Mouse (Mus musculus) liver, adult 2 months (tissue): Measurements from ENCODE around the gene Sept11. TPM values are rescaled to one million over a fixed set of nuclear protein-coding genes. Genes with fewer than 3 reads are reported as not detected.

Source experiments
- DNase-seq: peaks from one replicate; pipeline ENCODE4 v3.0.0-alpha.2; 2011; ENCODE audit warnings: low read depth, low spot score; ENCODE audit errors: extremely low read depth
- H3K27ac ChIP-seq: fragments of 200-500 bp; replicated peaks from 2 replicates; pipeline ENCODE4 v1.5.1; 2012; ENCODE audit warnings: low read depth, mild to moderate bottlenecking, control low read depth, inconsistent platforms, low read length; ENCODE audit not compliant: insufficient read depth
- H3K27me3 ChIP-seq: fragments of 200-500 bp; 2 replicates; pipeline ENCODE4 v1.6.1; 2012; ENCODE audit warnings: mild to moderate bottlenecking, moderate library complexity, low read length, inconsistent platforms; ENCODE audit not compliant: control insufficient read depth, insufficient read depth
- H3K36me3 ChIP-seq: fragments of 200-500 bp; 2 replicates; pipeline ENCODE4 v1.6.1; 2012; ENCODE audit warnings: low read length, inconsistent platforms; ENCODE audit not compliant: control insufficient read depth, insufficient read depth
- H3K4me1 ChIP-seq: fragments of 200-500 bp; 2 replicates; pipeline ENCODE4 v1.6.1; 2011; ENCODE audit warnings: low read length; ENCODE audit not compliant: control insufficient read depth, insufficient read depth
- H3K4me3 ChIP-seq: fragments of 200-500 bp; 2 replicates; pipeline ENCODE4 v1.5.1; 2011; ENCODE audit warnings: low read depth, mild to moderate bottlenecking, control low read depth, low read length, moderate library complexity; ENCODE audit not compliant: insufficient read depth
- H3K79me2 ChIP-seq: fragments of 200-500 bp; 2 replicates; pipeline ENCODE4 v1.6.1; 2012; ENCODE audit warnings: inconsistent platforms, mild to moderate bottlenecking, low read length, moderate library complexity; ENCODE audit not compliant: control insufficient read depth, insufficient read depth
- H3K9ac ChIP-seq: fragments of 200-500 bp; 2 replicates; pipeline ENCODE4 v1.6.1; 2012; ENCODE audit warnings: low read depth, mild to moderate bottlenecking, control low read depth, inconsistent platforms, low read length
- CTCF ChIP-seq: fragments of 200-500 bp; IDR thresholded peaks from 2 replicates; pipeline ENCODE4 v1.5.1; 2011; ENCODE audit warnings: low read depth, low read length, control low read depth
- POLR2A ChIP-seq: fragments of 200-500 bp; IDR thresholded peaks from 2 replicates; pipeline ENCODE4 v1.6.1; 2011; ENCODE audit warnings: low read length, control low read depth; ENCODE audit not compliant: insufficient read depth; ENCODE audit errors: extremely low read depth
- WGBS: fragments of 180-500 bp; shearing (Covaris S2); methylation state at CpG from one replicate; pipeline ENCODE4 v1.1.7; 2018; 5-methylcytosine and 5-hydroxymethylcytosine counted together
- polyA plus RNA-seq: library from polyadenylated mRNA; depleted of rRNA; stranded (reverse); fragments of >200 nt; gene quantifications from 2 replicates; pipeline ENCODE4 v1.2.3, GENCODE M21; 2012
- total RNA-seq: library from RNA; depleted of rRNA; stranded (reverse); fragments of >200 nt; gene quantifications from 2 replicates; pipeline ENCODE4 v1.2.3, GENCODE M21; 2014

Sept11 gene
- total and polyA plus RNA-seq, 2 experiments, result 7.1 to 7.3 TPM

DNA sequence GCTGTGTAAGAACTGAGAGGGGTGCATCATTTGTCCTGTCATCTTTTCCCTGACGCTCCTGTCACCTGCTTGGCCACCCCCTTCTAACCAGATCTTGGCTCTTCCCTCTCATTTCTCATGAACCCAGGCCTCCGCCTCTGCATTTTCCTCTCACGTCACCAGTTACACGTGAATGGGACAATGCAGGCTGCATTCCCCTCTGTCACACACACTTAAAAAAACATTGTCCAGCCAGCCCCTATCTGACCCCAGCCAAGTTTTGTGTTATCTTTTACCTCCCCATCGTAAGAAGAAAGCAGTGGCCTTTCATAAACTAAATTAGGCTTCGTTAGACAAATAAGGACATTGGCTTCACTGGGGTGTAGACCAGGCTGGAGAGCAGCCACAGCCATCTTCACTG, 79.3 kb downstream of the Sept11 start:
- Histone ChIP-seq H3K27me3 (no peaks in the 10 kb centered on the region), H3K79me2 (no peaks in the 10 kb centered on the region), H3K4me1 (no peaks in the 10 kb centered on the region), H3K27ac (no peak overlapping the region), H3K36me3 (peaks cover 5% of the 10 kb centered on the region; the same call in 1 of the 2 replicates), H3K9ac (no peak overlapping the region), H3K4me3 (no peak overlapping the region)
- DNase-seq, result no peak
- TF ChIP-seq CTCF, result no peak
- TF ChIP-seq POLR2A, result no peak
- WGBS, result 90% methylated on average over 6 of the region's 6 CpGs

DNA sequence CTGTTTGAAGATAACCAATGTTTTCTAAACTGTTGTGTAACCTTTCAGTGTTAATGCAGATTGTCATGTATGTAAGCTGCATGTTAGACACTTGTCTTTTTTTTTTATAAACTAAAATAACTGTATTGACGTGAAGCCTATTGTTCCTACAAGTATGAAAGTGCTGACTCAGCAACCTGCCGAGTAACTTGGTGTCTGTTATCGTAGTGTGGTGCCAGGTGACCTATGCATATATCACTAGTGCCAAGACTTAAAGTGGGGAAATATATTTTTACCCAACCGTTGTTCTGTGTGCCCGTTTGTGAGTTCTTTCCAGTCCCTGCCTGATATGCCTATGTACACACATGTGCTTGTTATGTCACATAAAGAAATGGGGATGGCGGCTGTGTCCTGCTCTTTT, 81.4 kb downstream of the Sept11 start:
- no peak for TF ChIP-seq CTCF
- no peak for TF ChIP-seq POLR2A
- Histone ChIP-seq H3K27me3 (no peaks in the 10 kb centered on the region), H3K4me1 (no peaks in the 10 kb centered on the region), H3K36me3 (peaks cover 3% of the 10 kb centered on the region; the same call in 1 of the 2 replicates), H3K27ac (no peak overlapping the region), H3K4me3 (no peak overlapping the region), H3K9ac (no peak overlapping the region), H3K79me2 (no peaks in the 10 kb centered on the region)
- 73% methylated on average over 6 of the region's 6 CpGs for WGBS
- DNase-seq, result no peak

DNA sequence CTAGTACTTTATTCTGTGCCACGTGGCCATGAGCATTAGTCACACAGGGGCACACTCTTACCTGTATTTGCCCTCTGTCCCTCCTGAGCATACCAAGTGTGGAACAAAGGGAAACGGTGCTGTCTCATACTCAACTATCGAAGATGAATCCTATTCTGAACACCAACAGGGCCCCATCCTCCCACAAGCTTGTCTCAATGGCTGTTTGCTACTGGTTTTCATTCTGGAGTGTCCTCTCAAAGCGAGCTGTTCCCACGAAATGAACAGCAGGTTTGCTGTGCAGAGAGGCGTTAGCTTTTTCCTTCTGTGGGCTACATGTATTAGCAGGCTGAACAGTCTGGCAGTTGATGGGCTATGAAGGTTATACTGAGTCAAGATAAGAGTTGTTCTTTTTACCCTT, 85.4 kb downstream of the Sept11 start:
- 86% methylated on average over 6 of the region's 6 CpGs for WGBS
- Histone ChIP-seq H3K36me3 (peaks cover 15% of the 10 kb centered on the region), H3K9ac (no peak overlapping the region), H3K79me2 (no peaks in the 10 kb centered on the region), H3K4me3 (no peak overlapping the region), H3K4me1 (no peaks in the 10 kb centered on the region), H3K27me3 (no peaks in the 10 kb centered on the region), H3K27ac (no peak overlapping the region)
- TF ChIP-seq POLR2A (no peak), CTCF (no peak)
- DNase-seq, result no peak

DNA sequence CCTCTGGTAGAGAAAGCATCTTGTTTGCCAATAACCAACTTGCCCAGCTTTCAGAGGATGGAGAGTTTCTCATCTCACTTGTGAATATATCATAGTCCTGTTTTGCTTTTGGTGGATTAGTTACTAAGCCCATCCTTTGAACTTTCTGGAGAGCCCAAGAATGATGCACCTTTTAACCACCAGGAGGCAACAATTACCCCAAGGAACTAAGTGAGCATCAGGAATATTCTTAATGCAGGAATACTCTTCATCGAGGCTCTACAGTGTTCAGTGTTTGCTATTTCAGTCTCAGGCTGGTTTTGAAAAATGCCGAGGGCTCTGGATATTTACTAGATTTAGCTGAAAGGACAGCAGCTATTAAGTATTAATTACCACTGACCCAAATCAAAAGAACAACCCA, 87.0 kb downstream of the Sept11 start:
- TF ChIP-seq CTCF (peak; percentile 27; the same call in 1 of the 2 replicates), POLR2A (no peak)
- no peak overlapping the region for H3K4me3 ChIP-seq
- DNase-seq, result no peak
- H3K27ac ChIP-seq, result no peak overlapping the region
- H3K79me2 ChIP-seq, result no peaks in the 10 kb centered on the region
- 62% methylated on average over 2 of the region's 2 CpGs for WGBS
- H3K36me3 ChIP-seq, result peaks cover 19% of the 10 kb centered on the region
- no peak overlapping the region for H3K9ac ChIP-seq
- no peaks in the 10 kb centered on the region for H3K27me3 ChIP-seq
- peaks cover 4% of the 10 kb centered on the region for H3K4me1 ChIP-seq

DNA sequence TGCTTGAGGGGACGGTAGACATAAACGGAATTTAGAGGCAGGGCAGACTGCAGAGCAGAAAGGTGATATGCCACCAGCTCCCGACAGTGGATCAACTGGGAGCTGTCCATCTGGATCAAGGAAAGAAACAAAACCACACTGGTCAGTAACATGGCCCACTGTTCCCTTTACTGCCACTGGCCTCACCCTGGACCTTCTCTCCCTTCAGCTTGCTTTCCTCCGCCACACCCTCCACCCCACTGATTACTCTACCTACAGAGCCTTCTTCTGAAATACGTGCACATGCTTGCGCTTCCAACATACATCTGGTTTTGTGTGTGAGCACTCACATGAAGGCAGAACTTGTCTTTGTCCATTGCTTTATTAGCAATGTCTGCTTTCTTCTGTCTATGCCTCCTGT, 90.1 kb downstream of the Sept11 start:
- H3K4me1 ChIP-seq, result peaks cover 4% of the 10 kb centered on the region
- 94% methylated on average over 6 of the region's 6 CpGs for WGBS
- H3K4me3 ChIP-seq, result no peak overlapping the region
- H3K27me3 ChIP-seq, result no peaks in the 10 kb centered on the region
- H3K27ac ChIP-seq, result no peak overlapping the region
- no peak for TF ChIP-seq CTCF
- TF ChIP-seq POLR2A, result no peak
- H3K79me2 ChIP-seq, result no peaks in the 10 kb centered on the region; the same call in 1 of the 2 replicates
- peaks cover 39% of the 10 kb centered on the region for H3K36me3 ChIP-seq
- no peak overlapping the region for H3K9ac ChIP-seq
- DNase-seq, result no peak

DNA sequence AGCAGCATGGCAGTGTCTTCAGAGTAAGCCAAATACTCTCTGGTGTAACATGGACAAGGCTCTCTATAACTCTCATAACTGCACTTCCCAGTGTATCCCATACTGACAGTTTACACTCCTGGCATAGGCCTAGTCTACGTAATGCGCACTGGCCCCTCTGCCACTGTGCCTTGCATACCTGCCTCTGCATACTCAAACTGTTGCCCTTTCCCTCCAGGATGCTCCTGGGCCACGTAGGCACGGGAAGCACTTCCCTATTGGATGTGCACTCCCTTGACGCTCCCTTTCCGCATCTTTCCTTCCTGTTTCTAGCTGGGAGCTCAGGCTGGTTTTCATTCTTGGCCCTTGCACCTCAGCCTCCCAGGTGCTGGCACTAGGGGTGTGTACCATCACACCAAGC, 91.3 kb downstream of the Sept11 start:
- Histone ChIP-seq H3K79me2 (no peaks in the 10 kb centered on the region; the same call in 1 of the 2 replicates), H3K27ac (no peak overlapping the region), H3K9ac (no peak overlapping the region), H3K4me1 (peaks cover 4% of the 10 kb centered on the region), H3K4me3 (no peak overlapping the region), H3K36me3 (peaks cover 46% of the 10 kb centered on the region), H3K27me3 (no peaks in the 10 kb centered on the region)
- TF ChIP-seq POLR2A, result no peak
- no peak for TF ChIP-seq CTCF
- 86% methylated on average over 6 of the region's 6 CpGs for WGBS
- no peak for DNase-seq
